Mouse (Mus musculus): ENCODE measurements around the gene Ccdc85c. TPM values are rescaled to one million over a fixed set of nuclear protein-coding genes. Genes with fewer than 3 reads are reported as not detected.

The Ccdc85c gene
- polyA plus RNA-seq, 1 experiment: 26.1 TPM

- no peak for DNase-seq
- Histone ChIP-seq H3K27me3 (ENCODE audit: control insufficient read depth, insufficient read depth, low read length) (peaks cover 9% of the 10 kb centered on the region; the same call in 1 of the 2 replicates), H3K27ac (ENCODE audit: control insufficient read depth, insufficient read depth, low read length) (no peak overlapping the region), H3K4me1 (replicated peaks; ENCODE audit: control insufficient read depth, insufficient read depth, low read length) (no peaks in the 10 kb centered on the region), H3K4me3 (ENCODE audit: control insufficient read depth, insufficient read depth, low read length) (no peak overlapping the region), H3K36me3 (ENCODE audit: control insufficient read depth, insufficient read depth, low read length) (no peaks in the 10 kb centered on the region)
- 51% methylated on average over 10 of the region's 10 CpGs for whole genome bisulfite sequencing
- TF ChIP-seq CTCF (IDR thresholded peaks at IDR 0.05; ENCODE audit: borderline replicate concordance, control insufficient read depth, extremely low read depth, insufficient read depth, low read length, poor library complexity) (no peak), POLR2A (IDR thresholded peaks at IDR 0.05; ENCODE audit: control insufficient read depth, extremely low read depth, insufficient read depth, low read length, poor library complexity) (no peak)
These were observed 40.6 kb upstream of the Ccdc85c start for GRCm38 (mm10) chr12:108315818-108316217.

GRCm38 (mm10) chr12:108313244-108313772 lies 38.1 kb upstream of the Ccdc85c start:
- DNase-seq: no peak
- Histone ChIP-seq H3K36me3 (ENCODE audit: control insufficient read depth, insufficient read depth, low read length) (no peaks in the 10 kb centered on the region), H3K27ac (ENCODE audit: control insufficient read depth, insufficient read depth, low read length) (no peak overlapping the region), H3K4me3 (ENCODE audit: control insufficient read depth, insufficient read depth, low read length) (no peak overlapping the region), H3K27me3 (ENCODE audit: control insufficient read depth, insufficient read depth, low read length) (peaks cover 6% of the 10 kb centered on the region; the same call in 1 of the 2 replicates), H3K4me1 (replicated peaks; ENCODE audit: control insufficient read depth, insufficient read depth, low read length) (no peaks in the 10 kb centered on the region)
- TF ChIP-seq CTCF (IDR thresholded peaks at IDR 0.05; ENCODE audit: borderline replicate concordance, control insufficient read depth, extremely low read depth, insufficient read depth, low read length, poor library complexity): no peak
- TF ChIP-seq POLR2A (IDR thresholded peaks at IDR 0.05; ENCODE audit: control insufficient read depth, extremely low read depth, insufficient read depth, low read length, poor library complexity): no peak
- 87% methylated on average over 1 of the region's 1 CpGs for WGBS

GRCm38 (mm10) chr12:108312432-108312851 lies 37.2 kb upstream of the Ccdc85c start:
- WGBS: 83% methylated on average over 6 of the region's 6 CpGs

GRCm38 (mm10) chr12:108311741-108312290 lies 36.6 kb upstream of the Ccdc85c start:
- H3K4me1 ChIP-seq (replicated peaks; ENCODE audit: control insufficient read depth, insufficient read depth, low read length): no peaks in the 10 kb centered on the region
- no peak for DNase-seq
- TF ChIP-seq POLR2A (IDR thresholded peaks at IDR 0.05; ENCODE audit: control insufficient read depth, extremely low read depth, insufficient read depth, low read length, poor library complexity) (no peak), CTCF (IDR thresholded peaks at IDR 0.05; ENCODE audit: borderline replicate concordance, control insufficient read depth, extremely low read depth, insufficient read depth, low read length, poor library complexity) (no peak)
- no peak overlapping the region for H3K27ac ChIP-seq (ENCODE audit: control insufficient read depth, insufficient read depth, low read length)
- H3K4me3 ChIP-seq (ENCODE audit: control insufficient read depth, insufficient read depth, low read length): no peak overlapping the region
- no peaks in the 10 kb centered on the region for H3K36me3 ChIP-seq (ENCODE audit: control insufficient read depth, insufficient read depth, low read length)
- WGBS: 96% methylated on average over 27 of the region's 27 CpGs
- no peaks in the 10 kb centered on the region; the same call in 1 of the 2 replicates for H3K27me3 ChIP-seq (ENCODE audit: control insufficient read depth, insufficient read depth, low read length)

More at GRCm38 (mm10) chr12:108312432-108312851, 37.2 kb upstream of the Ccdc85c start:
- DNase-seq: no peak
- Histone ChIP-seq H3K4me3 (ENCODE audit: control insufficient read depth, insufficient read depth, low read length) (no peak overlapping the region), H3K36me3 (ENCODE audit: control insufficient read depth, insufficient read depth, low read length) (no peaks in the 10 kb centered on the region), H3K27me3 (ENCODE audit: control insufficient read depth, insufficient read depth, low read length) (no peaks in the 10 kb centered on the region; the same call in 1 of the 2 replicates), H3K4me1 (replicated peaks; ENCODE audit: control insufficient read depth, insufficient read depth, low read length) (no peaks in the 10 kb centered on the region), H3K27ac (ENCODE audit: control insufficient read depth, insufficient read depth, low read length) (no peak overlapping the region)
- TF ChIP-seq POLR2A (IDR thresholded peaks at IDR 0.05; ENCODE audit: control insufficient read depth, extremely low read depth, insufficient read depth, low read length, poor library complexity) (no peak), CTCF (IDR thresholded peaks at IDR 0.05; ENCODE audit: borderline replicate concordance, control insufficient read depth, extremely low read depth, insufficient read depth, low read length, poor library complexity) (no peak)

- Histone ChIP-seq H3K36me3 (ENCODE audit: control insufficient read depth, insufficient read depth, low read length) (no peaks in the 10 kb centered on the region), H3K4me3 (ENCODE audit: control insufficient read depth, insufficient read depth, low read length) (no peak overlapping the region), H3K4me1 (replicated peaks; ENCODE audit: control insufficient read depth, insufficient read depth, low read length) (no peaks in the 10 kb centered on the region), H3K27me3 (ENCODE audit: control insufficient read depth, insufficient read depth, low read length) (peaks cover 10% of the 10 kb centered on the region), H3K27ac (ENCODE audit: control insufficient read depth, insufficient read depth, low read length) (no peak overlapping the region)
- 68% methylated on average over 7 of the region's 7 CpGs for WGBS
- DNase-seq: no peak
- no peak for TF ChIP-seq CTCF (IDR thresholded peaks at IDR 0.05; ENCODE audit: borderline replicate concordance, control insufficient read depth, extremely low read depth, insufficient read depth, low read length, poor library complexity)
- TF ChIP-seq POLR2A (IDR thresholded peaks at IDR 0.05; ENCODE audit: control insufficient read depth, extremely low read depth, insufficient read depth, low read length, poor library complexity): no peak
These were observed 35.3 kb upstream of the Ccdc85c start for GRCm38 (mm10) chr12:108310456-108311027.

- Histone ChIP-seq H3K4me3 (ENCODE audit: control insufficient read depth, insufficient read depth, low read length) (no peak overlapping the region), H3K4me1 (replicated peaks; ENCODE audit: control insufficient read depth, insufficient read depth, low read length) (no peaks in the 10 kb centered on the region), H3K36me3 (ENCODE audit: control insufficient read depth, insufficient read depth, low read length) (no peaks in the 10 kb centered on the region), H3K27ac (ENCODE audit: control insufficient read depth, insufficient read depth, low read length) (no peak overlapping the region), H3K27me3 (ENCODE audit: control insufficient read depth, insufficient read depth, low read length) (peaks cover 11% of the 10 kb centered on the region)
- TF ChIP-seq CTCF (IDR thresholded peaks at IDR 0.05; ENCODE audit: borderline replicate concordance, control insufficient read depth, extremely low read depth, insufficient read depth, low read length, poor library complexity) (no peak), POLR2A (IDR thresholded peaks at IDR 0.05; ENCODE audit: control insufficient read depth, extremely low read depth, insufficient read depth, low read length, poor library complexity) (no peak)
- 90% methylated on average over 4 of the region's 4 CpGs for WGBS
- DNase-seq: no peak
These were observed 34.8 kb upstream of the Ccdc85c start for GRCm38 (mm10) chr12:108310041-108310440.

All from thymus, adult 2 months (tissue).